Mouse (Mus musculus): ENCODE measurements around the gene Mdm2. TPM values are rescaled to one million over a fixed set of nuclear protein-coding genes. Genes with fewer than 3 reads are reported as not detected.

Gene Mdm2
- polyA plus RNA-seq, 1 experiment from 2014 or later, result 54.0 TPM

GRCm38 (mm10) chr10:117650725-117651124 lies 59.8 kb downstream of the Mdm2 start:
- Histone ChIP-seq H3K9me3 (no peaks in the 10 kb centered on the region), H3K4me3 (no peak overlapping the region), H3K27ac (no peak overlapping the region), H3K4me1 (peaks cover 4% of the 10 kb centered on the region), H3K36me3 (replicated peaks) (no peaks in the 10 kb centered on the region), H3K27me3 (ENCODE audit: poor library complexity, severe bottlenecking) (no peaks in the 10 kb centered on the region)
- DNase-seq (ENCODE audit: extremely low spot score, low spot score), result no peak
- 93% methylated on average over 7 of the region's 7 CpGs for WGBS

DNA sequence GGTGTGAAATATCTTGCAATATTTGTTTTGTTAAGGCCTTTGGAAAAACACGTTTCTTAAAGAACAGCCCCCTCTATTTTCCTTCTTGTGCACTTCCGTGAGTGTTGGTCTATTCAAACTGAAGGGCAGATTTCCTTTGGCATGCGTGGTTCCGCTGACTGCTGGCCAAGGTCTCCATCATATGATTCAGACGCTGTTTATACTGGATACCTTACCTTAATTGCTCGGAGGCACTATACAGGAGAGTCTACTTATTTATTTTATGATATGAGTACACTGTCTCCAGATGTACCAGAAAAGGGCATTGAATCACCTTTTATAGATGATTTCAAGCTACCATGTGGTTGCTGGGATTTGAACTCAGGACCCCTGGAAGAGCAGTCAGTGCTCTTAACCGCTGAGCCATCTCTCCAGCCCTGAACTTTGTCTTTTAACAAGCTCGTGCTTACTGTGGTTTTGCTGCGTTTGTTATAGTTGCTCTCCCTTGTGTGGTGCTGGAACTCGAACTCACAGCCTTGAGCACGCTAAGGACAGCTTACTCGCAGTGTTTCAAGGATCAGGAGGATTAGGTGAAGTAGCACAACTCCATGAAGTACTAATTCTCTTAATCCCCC lies 60.4 kb downstream of the Mdm2 start:
- H3K9me3 ChIP-seq, result no peaks in the 10 kb centered on the region
- no peak overlapping the region for H3K27ac ChIP-seq
- no peak overlapping the region for H3K4me3 ChIP-seq
- H3K27me3 ChIP-seq (ENCODE audit: poor library complexity, severe bottlenecking), result no peaks in the 10 kb centered on the region
- DNase-seq (ENCODE audit: extremely low spot score, low spot score), result no peak
- no peaks in the 10 kb centered on the region for H3K36me3 ChIP-seq (replicated peaks)
- peaks cover 4% of the 10 kb centered on the region for H3K4me1 ChIP-seq
- 90% methylated on average over 12 of the region's 12 CpGs for WGBS

DNA sequence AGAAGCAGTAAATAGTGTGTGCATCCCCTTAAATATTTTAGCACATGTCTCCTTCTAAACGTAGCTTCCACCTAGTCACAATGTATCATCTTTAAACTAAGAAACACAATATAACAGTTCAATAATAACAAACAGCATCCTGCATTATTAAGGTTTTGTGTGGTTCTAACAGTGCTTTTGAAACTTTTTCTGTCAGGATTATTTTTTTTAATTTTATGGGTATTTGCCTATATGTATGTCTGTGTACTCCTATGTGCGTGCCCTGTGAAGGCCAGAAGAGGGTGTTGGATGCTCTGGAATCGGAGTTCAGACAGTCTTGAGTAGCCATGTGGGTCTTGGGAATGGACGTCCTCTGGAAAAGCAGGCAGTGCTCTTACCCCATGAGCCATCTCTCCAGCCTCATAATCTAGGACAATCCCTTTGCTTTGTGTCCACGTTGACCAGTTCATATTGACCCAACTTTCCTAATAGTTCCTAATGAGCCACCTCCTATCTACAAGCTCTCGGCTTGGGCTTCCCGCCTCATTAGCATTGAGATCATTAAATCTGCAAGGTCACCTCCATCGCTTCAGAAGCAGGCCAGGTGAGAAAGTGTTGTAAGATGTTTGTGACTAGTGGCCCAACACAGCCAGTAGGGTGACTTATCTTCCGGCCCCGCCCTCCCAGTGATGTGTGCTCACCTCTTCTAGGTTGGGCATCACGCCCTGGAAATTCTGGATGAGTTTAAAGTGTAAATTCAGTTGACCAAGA lies 61.1 kb downstream of the Mdm2 start:
- no peak overlapping the region for H3K27ac ChIP-seq
- DNase-seq (ENCODE audit: extremely low spot score, low spot score), result no peak
- no peaks in the 10 kb centered on the region for H3K9me3 ChIP-seq
- H3K36me3 ChIP-seq (replicated peaks), result no peaks in the 10 kb centered on the region
- WGBS, result 91% methylated on average over 11 of the region's 11 CpGs
- H3K4me3 ChIP-seq, result no peak overlapping the region
- peaks cover 4% of the 10 kb centered on the region for H3K4me1 ChIP-seq
- H3K27me3 ChIP-seq (ENCODE audit: poor library complexity, severe bottlenecking), result no peaks in the 10 kb centered on the region

- 84% methylated on average over 3 of the region's 3 CpGs for WGBS
- peaks cover 4% of the 10 kb centered on the region for H3K4me1 ChIP-seq
- H3K27me3 ChIP-seq (ENCODE audit: poor library complexity, severe bottlenecking), result no peaks in the 10 kb centered on the region
- no peaks in the 10 kb centered on the region for H3K9me3 ChIP-seq
- no peaks in the 10 kb centered on the region for H3K36me3 ChIP-seq (replicated peaks)
- DNase-seq (ENCODE audit: extremely low spot score, low spot score), result no peak
- no peak overlapping the region for H3K27ac ChIP-seq
- no peak overlapping the region for H3K4me3 ChIP-seq
These were observed 61.9 kb downstream of the Mdm2 start for GRCm38 (mm10) chr10:117648643-117649042.

DNA sequence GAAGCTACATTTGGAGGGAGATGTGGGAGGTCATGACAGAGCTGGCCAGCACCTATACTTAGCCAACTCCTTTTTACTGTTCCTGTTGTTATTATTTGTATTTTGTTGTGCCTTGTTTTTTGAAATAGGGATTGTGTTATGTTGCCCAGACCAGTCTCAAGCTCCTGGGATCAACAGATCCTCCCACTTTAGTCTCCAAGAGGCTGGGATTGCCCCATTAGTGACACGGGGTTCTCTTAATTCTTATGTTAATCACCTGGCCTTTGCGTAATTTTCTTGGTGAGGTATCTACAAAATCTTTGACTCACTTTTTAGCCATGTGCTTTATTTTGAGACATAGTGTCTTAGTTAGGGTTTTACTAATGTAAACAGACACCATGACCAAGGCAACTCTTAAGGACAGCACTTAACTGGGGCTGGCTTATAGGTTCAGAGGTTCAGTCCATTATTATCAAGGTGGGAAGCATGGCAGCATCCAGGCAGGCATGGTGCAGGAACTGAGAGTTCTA lies 62.5 kb downstream of the Mdm2 start:
- H3K4me1 ChIP-seq, result peaks cover 4% of the 10 kb centered on the region
- no peak for DNase-seq (ENCODE audit: extremely low spot score, low spot score)
- no peak overlapping the region for H3K27ac ChIP-seq
- H3K4me3 ChIP-seq, result no peak overlapping the region
- no peaks in the 10 kb centered on the region for H3K36me3 ChIP-seq (replicated peaks)
- H3K27me3 ChIP-seq (ENCODE audit: poor library complexity, severe bottlenecking), result peaks cover 3% of the 10 kb centered on the region; the same call in 1 of the 2 replicates
- H3K9me3 ChIP-seq, result no peaks in the 10 kb centered on the region
- WGBS, result 84% methylated on average over 2 of the region's 2 CpGs

DNA sequence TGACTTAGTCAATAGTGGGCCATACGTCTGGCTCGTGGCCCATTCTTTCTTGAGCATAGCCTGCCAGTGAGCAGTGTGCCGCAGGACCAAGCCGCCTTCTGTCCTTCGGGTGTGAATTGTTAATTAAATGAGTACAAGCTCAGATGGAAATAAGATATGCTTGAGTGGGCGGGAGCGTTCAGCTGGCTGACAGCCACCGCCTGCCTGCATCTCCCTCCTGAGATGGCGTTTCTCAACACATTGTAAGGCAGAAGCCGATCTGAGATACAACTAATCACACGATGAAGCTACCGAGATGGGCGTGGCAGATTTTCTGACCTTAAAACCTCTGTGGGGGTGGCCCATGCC lies 63.4 kb downstream of the Mdm2 start:
- Histone ChIP-seq H3K36me3 (replicated peaks) (no peaks in the 10 kb centered on the region), H3K9me3 (no peaks in the 10 kb centered on the region), H3K4me1 (peaks cover 4% of the 10 kb centered on the region), H3K27me3 (ENCODE audit: poor library complexity, severe bottlenecking) (peaks cover 3% of the 10 kb centered on the region; the same call in 1 of the 2 replicates), H3K27ac (no peak overlapping the region), H3K4me3 (no peak overlapping the region)
- no peak for DNase-seq (ENCODE audit: extremely low spot score, low spot score)
- WGBS, result 86% methylated on average over 13 of the region's 13 CpGs

DNA sequence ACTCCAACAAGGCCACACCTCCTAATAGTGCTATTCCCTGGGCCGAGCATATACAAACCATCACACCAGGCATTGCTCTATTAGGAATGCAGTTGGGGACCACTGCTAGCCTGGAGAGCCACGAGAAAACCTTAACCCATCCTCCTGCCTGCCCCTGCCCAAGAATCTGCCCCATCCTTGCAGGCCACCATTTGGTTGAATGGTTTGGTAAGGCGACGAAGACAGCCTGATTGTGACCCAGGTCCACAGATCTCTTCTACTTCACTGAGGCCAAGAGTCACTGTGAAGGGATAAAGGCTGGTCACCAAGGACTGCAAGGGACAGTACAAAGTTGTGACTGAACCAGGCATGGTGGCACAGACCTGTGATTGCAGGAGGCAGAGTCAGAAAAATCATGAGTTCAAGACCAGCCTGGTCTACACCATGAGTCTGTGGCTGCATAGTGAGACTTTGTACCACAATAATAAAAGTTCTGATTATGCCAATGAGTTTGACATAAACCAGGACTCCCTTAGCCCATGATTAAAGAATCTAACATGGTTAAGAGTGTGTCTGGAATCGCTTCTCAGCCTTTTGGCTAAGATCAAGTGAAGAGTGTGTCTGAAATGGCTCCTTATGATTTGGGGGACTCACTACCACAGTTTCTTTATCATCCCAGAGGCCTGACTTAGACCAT lies 63.9 kb downstream of the Mdm2 start:
- no peak overlapping the region for H3K27ac ChIP-seq
- 88% methylated on average over 5 of the region's 5 CpGs for WGBS
- no peak for DNase-seq (ENCODE audit: extremely low spot score, low spot score)

GRCm38 (mm10) chr10:117645487-117645964 lies 65.0 kb downstream of the Mdm2 start:
- Histone ChIP-seq H3K4me1 (peaks cover 11% of the 10 kb centered on the region), H3K4me3 (no peak overlapping the region), H3K27me3 (ENCODE audit: poor library complexity, severe bottlenecking) (peaks cover 3% of the 10 kb centered on the region; the same call in 1 of the 2 replicates), H3K36me3 (replicated peaks) (no peaks in the 10 kb centered on the region), H3K27ac (no peak overlapping the region), H3K9me3 (no peaks in the 10 kb centered on the region)
- no peak for DNase-seq (ENCODE audit: extremely low spot score, low spot score)
- 81% methylated on average over 7 of the region's 7 CpGs for WGBS

More for the DNA sequence above, 63.9 kb downstream of the Mdm2 start:
- Histone ChIP-seq H3K9me3 (no peaks in the 10 kb centered on the region), H3K36me3 (replicated peaks) (no peaks in the 10 kb centered on the region), H3K4me1 (peaks cover 8% of the 10 kb centered on the region), H3K4me3 (no peak overlapping the region), H3K27me3 (ENCODE audit: poor library complexity, severe bottlenecking) (peaks cover 3% of the 10 kb centered on the region; the same call in 1 of the 2 replicates)

GRCm38 (mm10) chr10:117644828-117645227 lies 65.7 kb downstream of the Mdm2 start:
- DNase-seq (ENCODE audit: extremely low spot score, low spot score), result no peak
- Histone ChIP-seq H3K4me3 (no peak overlapping the region), H3K27ac (no peak overlapping the region), H3K27me3 (ENCODE audit: poor library complexity, severe bottlenecking) (peaks cover 3% of the 10 kb centered on the region; the same call in 1 of the 2 replicates), H3K36me3 (replicated peaks) (no peaks in the 10 kb centered on the region), H3K4me1 (peaks cover 16% of the 10 kb centered on the region), H3K9me3 (no peaks in the 10 kb centered on the region)
- WGBS, result 92% methylated on average over 11 of the region's 11 CpGs

GRCm38 (mm10) chr10:117644429-117644748 lies 66.2 kb downstream of the Mdm2 start:
- Histone ChIP-seq H3K4me1 (peaks cover 18% of the 10 kb centered on the region), H3K27me3 (ENCODE audit: poor library complexity, severe bottlenecking) (peaks cover 3% of the 10 kb centered on the region; the same call in 1 of the 2 replicates), H3K9me3 (no peaks in the 10 kb centered on the region), H3K4me3 (no peak overlapping the region), H3K27ac (no peak overlapping the region), H3K36me3 (replicated peaks) (no peaks in the 10 kb centered on the region)
- no peak for DNase-seq (ENCODE audit: extremely low spot score, low spot score)
- WGBS, result 91% methylated on average over 8 of the region's 8 CpGs

GRCm38 (mm10) chr10:117643711-117644428 lies 66.7 kb downstream of the Mdm2 start:
- H3K9me3 ChIP-seq, result no peaks in the 10 kb centered on the region
- no peak overlapping the region for H3K4me3 ChIP-seq
- DNase-seq (ENCODE audit: extremely low spot score, low spot score), result no peak
- H3K27me3 ChIP-seq (ENCODE audit: poor library complexity, severe bottlenecking), result peaks cover 3% of the 10 kb centered on the region; the same call in 1 of the 2 replicates
- no peaks in the 10 kb centered on the region for H3K36me3 ChIP-seq (replicated peaks)
- H3K4me1 ChIP-seq, result peaks cover 18% of the 10 kb centered on the region
- H3K27ac ChIP-seq, result no peak overlapping the region
- WGBS, result 92% methylated on average over 12 of the region's 12 CpGs

DNA sequence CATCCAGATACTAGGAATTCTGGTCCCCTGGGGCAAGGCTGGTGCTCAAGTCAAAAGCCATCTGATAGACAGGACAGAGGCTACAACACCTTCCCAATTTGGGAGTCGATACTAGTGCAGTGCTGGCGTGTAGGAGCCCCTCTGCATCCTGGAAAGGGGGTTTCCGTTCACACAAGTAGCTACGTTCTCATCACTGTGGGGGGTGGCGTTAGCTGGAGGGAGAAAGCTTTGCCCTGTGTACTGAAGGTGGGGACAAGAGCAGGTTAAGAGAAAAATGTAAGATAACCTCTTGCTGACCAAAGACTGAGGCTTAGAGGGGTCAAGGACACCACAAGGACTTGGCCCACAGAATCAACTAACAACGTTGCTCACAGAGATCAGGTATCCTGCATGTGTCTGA lies 67.3 kb downstream of the Mdm2 start:
- peaks cover 3% of the 10 kb centered on the region; the same call in 1 of the 2 replicates for H3K27me3 ChIP-seq (ENCODE audit: poor library complexity, severe bottlenecking)
- no peak for DNase-seq (ENCODE audit: extremely low spot score, low spot score)
- H3K4me1 ChIP-seq, result peaks cover 18% of the 10 kb centered on the region
- H3K27ac ChIP-seq, result no peak overlapping the region
- 85% methylated on average over 6 of the region's 6 CpGs for WGBS
- H3K4me3 ChIP-seq, result no peak overlapping the region
- H3K36me3 ChIP-seq (replicated peaks), result no peaks in the 10 kb centered on the region
- no peaks in the 10 kb centered on the region for H3K9me3 ChIP-seq

Measured in forebrain, embryonic 10.5 days (tissue).